ENCODE assay signal across 38 mouse cellular contexts in genomic region chr1:179785502-179785901, GRCm38 (mm10). TPM values are rescaled to one million over a fixed set of nuclear protein-coding genes. Genes with fewer than 3 reads are reported as not detected.
"Had no signal": no experiment of that assay in that cellular context is flagged by ENCODE, and none has a peak within 500 bp of the region (broad histone marks: within the 10 kb centered on the region; RNA-seq: fewer than 3 reads in every experiment).

No protein-coding gene starts in this region.

- H3K4me3 ChIP-seq: gastrocnemius, adult 2 months; heart, adult 2 months; heart, embryonic 10.5 days; heart, embryonic 12.5 days; hindbrain, embryonic 10.5 days; hindbrain, embryonic 12.5 days; intestine, embryonic 15.5 days; layer of hippocampus, adult 2 months; left cerebral cortex, adult 2 months; limb, embryonic 10.5 days; limb, embryonic 12.5 days; liver, embryonic 13.5 days; liver, embryonic 15.5 days had no signal

- H3K4me1 ChIP-seq: heart, embryonic 10.5 days; heart, embryonic 12.5 days; hindbrain, embryonic 10.5 days; hindbrain, embryonic 12.5 days; intestine, embryonic 15.5 days; limb, embryonic 10.5 days; limb, embryonic 12.5 days; liver, embryonic 13.5 days; liver, embryonic 15.5 days had no signal

- DNase-seq: gastrocnemius, adult 2 months; gastrocnemius, postnatal 10 days; gastrocnemius, postnatal 25 days; heart, adult 2 months; heart, postnatal 10 days; heart, postnatal 4 days; kidney, adult 18-20 months; kidney, adult 8-10 months; kidney, postnatal 10 days; kidney, postnatal 25 days; kidney, postnatal 4 days; liver; liver, embryonic 13.5 days had no signal

- H3K27ac ChIP-seq: gastrocnemius, adult 2 months; heart, adult 2 months; heart, embryonic 10.5 days; hindbrain, embryonic 10.5 days; hindbrain, embryonic 12.5 days; hindbrain, embryonic 14.5 days; intestine, embryonic 15.5 days; layer of hippocampus, adult 2 months; left cerebral cortex, adult 2 months; limb, embryonic 10.5 days; limb, embryonic 12.5 days; liver, embryonic 13.5 days; liver, embryonic 15.5 days had no signal

- H3K27me3 ChIP-seq: heart, embryonic 12.5 days; hindbrain, embryonic 12.5 days; intestine, embryonic 15.5 days; limb, embryonic 12.5 days; liver, embryonic 13.5 days; liver, embryonic 15.5 days had no signal

- H3K9ac ChIP-seq: heart, embryonic 12.5 days; hindbrain, embryonic 12.5 days; hindbrain, embryonic 14.5 days; intestine, embryonic 15.5 days; limb, embryonic 12.5 days; liver, embryonic 13.5 days; liver, embryonic 15.5 days had no signal

- H3K9me3 ChIP-seq: heart, embryonic 10.5 days; heart, embryonic 12.5 days; hindbrain, embryonic 10.5 days; hindbrain, embryonic 12.5 days; intestine, embryonic 15.5 days; limb, embryonic 10.5 days; limb, embryonic 12.5 days; liver, embryonic 13.5 days; liver, embryonic 15.5 days had no signal

RNA-seq across cellular contexts. Expression of gene Gm10518, which starts 17.7 kb away (rescaled TPM):
- total RNA-seq: gastrocnemius, adult 2 months; gastrocnemius, postnatal 10 days; gastrocnemius, postnatal 25 days; gastrocnemius, postnatal 4 days; granulocyte monocyte progenitor cell, adult 5-6 weeks; heart, adult 2 months; heart, postnatal 10 days; heart, postnatal 25 days; heart, postnatal 4 days; layer of hippocampus, adult 2 months; layer of hippocampus, postnatal 10 days; layer of hippocampus, postnatal 25 days; left cerebral cortex, postnatal 14 days; left cerebral cortex, postnatal 36 days had no signal
- polyA plus RNA-seq: heart, adult 2 months; heart, embryonic 12.5 days; heart, embryonic 16.5 days; hindbrain, embryonic 14.5 days; inflammation-experienced regulatory T-cells, adult 6 months; intestine, embryonic 15.5 days; intestine, postnatal 0 days; kidney, embryonic 16.5 days; limb, embryonic 14.5 days had no signal

RNA-seq across cellular contexts. Expression of gene Kif28, which starts 40.4 kb away (rescaled TPM):
- total RNA-seq: granulocyte monocyte progenitor cell, adult 5-6 weeks had no signal
- polyA plus RNA-seq: heart, embryonic 12.5 days; hindbrain, embryonic 10.5 days; hindbrain, embryonic 12.5 days; hindbrain, embryonic 14.5 days; inflammation-experienced regulatory T-cells, adult 6 months; intestine, embryonic 15.5 days; intestine, postnatal 0 days; kidney, embryonic 14.5 days; kidney, embryonic 16.5 days; limb, embryonic 12.5 days; liver, embryonic 11.5 days; liver, embryonic 13.5 days; liver, embryonic 15.5 days had no signal
